In the genomic region with DNA sequence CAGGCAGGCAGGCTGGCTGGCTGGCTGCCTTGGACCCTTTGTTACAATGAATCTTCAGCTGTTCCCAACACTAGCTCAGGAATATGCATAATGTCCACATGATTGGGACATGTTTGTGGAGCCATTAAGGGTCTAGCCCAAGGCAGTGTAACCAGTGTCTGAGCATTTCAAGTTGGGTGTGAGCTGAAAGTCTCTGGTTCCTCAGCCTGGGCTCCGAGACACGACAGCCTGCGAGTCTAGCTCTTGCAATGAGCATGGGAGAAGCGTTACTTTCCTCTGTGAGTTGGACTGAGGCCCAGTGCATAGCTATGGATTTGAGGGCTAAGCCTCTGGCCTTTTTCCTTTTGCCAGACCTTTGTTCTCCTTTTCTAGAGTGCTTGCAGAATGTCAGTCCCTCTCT, we compare ENCODE assay signal across 9 mouse cellular contexts. TPM values are rescaled to one million over a fixed set of nuclear protein-coding genes. Genes with fewer than 3 reads are reported as not detected.
A peak's percentile ranks its signal among the peaks of the same experiment; 100 is the strongest.
DNase-seq lines count a peak whose midpoint lies in the region; ATAC-seq and TF ChIP-seq lines count a peak whose summit lies in the region.
"Had no signal": no experiment of that assay in that cellular context is flagged by ENCODE, and none has a peak within 500 bp of the region (broad histone marks: within the 10 kb centered on the region; RNA-seq: fewer than 3 reads in every experiment).

No protein-coding gene starts in this region.

- peak overlapping the region; percentile 75 for H3K27ac ChIP-seq in heart, embryonic 13.5 days (replicated peaks)
- peak overlapping the region; percentile 35; the same call in 1 of the 2 replicates for H3K27ac ChIP-seq in ES-E14 (ENCODE audit: insufficient read depth, low read depth, low read length, poor library complexity, severe bottlenecking)
- H3K27ac ChIP-seq in forebrain, embryonic 11.5 days (ENCODE audit: low read depth, low read length), result peak overlapping the region; percentile 55
- peak overlapping the region; percentile 73 for H3K27ac ChIP-seq in limb, embryonic 13.5 days
- H3K27ac ChIP-seq: liver, embryonic 14.5 days had no signal

- 15% methylated on average over 4 of the region's 4 CpGs for WGBS in heart, embryonic 13.5 days
- 35% methylated on average over 4 of the region's 4 CpGs for WGBS in forebrain, embryonic 11.5 days
- WGBS in limb, embryonic 13.5 days, result 30% methylated on average over 4 of the region's 4 CpGs

- peaks cover 58% of the 10 kb centered on the region for H3K4me1 ChIP-seq in heart, embryonic 13.5 days
- H3K4me1 ChIP-seq in ES-E14 (ENCODE audit: control insufficient read depth in 2 of 2, insufficient read depth in 2 of 2, low read length in 2 of 2, poor library complexity in 1 of 2), result peaks cover 0 to 18% of the 10 kb centered on the region in 2 experiments; a peak in 2 of 4 replicates
- H3K4me1 ChIP-seq in forebrain, embryonic 11.5 days (replicated peaks; ENCODE audit: control insufficient read depth, insufficient read depth, low read length), result no peaks in the 10 kb centered on the region; the same call in 1 of the 2 replicates
- peaks cover 25% of the 10 kb centered on the region for H3K4me1 ChIP-seq in limb, embryonic 13.5 days

- no peak for ATAC-seq in heart, embryonic 13.5 days (ENCODE audit: extremely low read depth, insufficient number of reproducible peaks, low FRiP score, low TSS enrichment)
- peak; percentile 37; the same call in 1 of the 2 replicates for ATAC-seq in forebrain, embryonic 11.5 days (replicated peaks; ENCODE audit: low FRiP score)
- ATAC-seq in limb, embryonic 13.5 days (ENCODE audit: low FRiP score, low read depth), result peak; percentile 74; the same call in 1 of the 2 replicates
- no peak for ATAC-seq in erythroblast, adult 5-6 weeks (replicated peaks; ENCODE audit: low FRiP score, poor library complexity, severe bottlenecking)

- no peak overlapping the region for H3K4me2 ChIP-seq in heart, embryonic 13.5 days
- H3K4me2 ChIP-seq in forebrain, embryonic 11.5 days (ENCODE audit: low read depth, low read length, severe bottlenecking), result no peak overlapping the region
- no peak overlapping the region; the same call in 1 of the 2 replicates for H3K4me2 ChIP-seq in limb, embryonic 13.5 days (replicated peaks)

- H3K27me3 ChIP-seq in heart, embryonic 13.5 days (replicated peaks), result no peaks in the 10 kb centered on the region
- H3K27me3 ChIP-seq in forebrain, embryonic 11.5 days (ENCODE audit: control insufficient read depth, insufficient read depth, low read length), result no peaks in the 10 kb centered on the region
- no peaks in the 10 kb centered on the region for H3K27me3 ChIP-seq in limb, embryonic 13.5 days

- peak overlapping the region; percentile 44; the same call in 1 of the 2 replicates for H3K9ac ChIP-seq in heart, embryonic 13.5 days
- H3K9ac ChIP-seq in ES-E14 (ENCODE audit: insufficient read depth, low read depth, low read length, poor library complexity, severe bottlenecking), result no peak overlapping the region
- H3K9ac ChIP-seq in forebrain, embryonic 11.5 days (ENCODE audit: low read length), result no peak overlapping the region
- H3K9ac ChIP-seq in limb, embryonic 13.5 days, result 0 out of 2 replicates have a peak overlapping the region, but pooled peaks have one; percentile 19
- H3K9ac ChIP-seq: liver, embryonic 14.5 days had no signal

- no peak for DNase-seq in heart, postnatal 25 days (ENCODE audit: low spot score)
- DNase-seq in ES-E14 (ENCODE audit: low read depth, low spot score), result no peak
- DNase-seq in forebrain, embryonic 11.5 days (ENCODE audit: low spot score), result peak; percentile 56
- DNase-seq in spleen, postnatal 4 days (ENCODE audit: low spot score in 2 of 2), result no peak
- no peak for DNase-seq in thymus, postnatal 36 days

- no peaks in the 10 kb centered on the region for H3K9me3 ChIP-seq in heart, embryonic 13.5 days
- H3K9me3 ChIP-seq in ES-E14 (ENCODE audit: control insufficient read depth, insufficient read depth, low read depth, low read length), result no peaks in the 10 kb centered on the region
- H3K9me3 ChIP-seq in forebrain, embryonic 11.5 days (ENCODE audit: control insufficient read depth, low read length), result no peaks in the 10 kb centered on the region
- no peaks in the 10 kb centered on the region for H3K9me3 ChIP-seq in limb, embryonic 13.5 days

- no peaks in the 10 kb centered on the region for H3K36me3 ChIP-seq in heart, embryonic 13.5 days
- H3K36me3 ChIP-seq in ES-E14 (ENCODE audit: control insufficient read depth, insufficient read depth, low read length, poor library complexity, severe bottlenecking), result no peaks in the 10 kb centered on the region
- no peaks in the 10 kb centered on the region for H3K36me3 ChIP-seq in forebrain, embryonic 11.5 days (ENCODE audit: control insufficient read depth, insufficient read depth, low read length)
- H3K36me3 ChIP-seq in limb, embryonic 13.5 days, result no peaks in the 10 kb centered on the region

- intact Hi-C loops in heart, postnatal 25 days (cut with DNase I), result no loop called here

- H3K4me3 ChIP-seq in heart, embryonic 13.5 days, result no peak overlapping the region
- no peak overlapping the region for H3K4me3 ChIP-seq in ES-E14 (ENCODE audit: insufficient read depth in 1 of 2, low read depth in 1 of 2, low read length in 2 of 2, poor library complexity in 1 of 2, severe bottlenecking in 1 of 2)
- no peak overlapping the region for H3K4me3 ChIP-seq in forebrain, embryonic 11.5 days (ENCODE audit: low read depth, low read length)
- no peak overlapping the region for H3K4me3 ChIP-seq in limb, embryonic 13.5 days

- in situ Hi-C loops in ES-E14 (cut with MboI; ENCODE audit: low sequenced_read_pairs in 2 of 2, unreplicated experiment in 2 of 2), result no loop called here

TF ChIP-seq in ES-E14, 5 proteins besides CTCF, POLR2A, EP300 and RAD21:
- TF ChIP-seq MAFK (IDR thresholded peaks at IDR 0.05; ENCODE audit: insufficient read depth, low read depth, low read length) (no peak), CHD2 (IDR thresholded peaks at IDR 0.05; ENCODE audit: low read depth, low read length) (no peak), HCFC1 (IDR thresholded peaks at IDR 0.05; ENCODE audit: borderline replicate concordance, insufficient read depth, low read length) (no peak), ZC3H11A (IDR thresholded peaks at IDR 0.05; ENCODE audit: borderline replicate concordance, low read depth, low read length) (no peak), ZNF384 (IDR thresholded peaks at IDR 0.05; ENCODE audit: low read depth, low read length) (no peak)

RNA-seq across cellular contexts. Expression of gene Itpr1, which starts 35.6 kb away (rescaled TPM):
- polyA plus RNA-seq in heart, embryonic 13.5 days (2015; fragmentation: Nextera tagmentation; extraction: Ambion mirVana), result 11.1 and 12.1 TPM in 2 replicates
- 10 to 100 TPM; 44.1 to 44.2 TPM for total RNA-seq in heart, postnatal 25 days (2021)
- 52.8 and 87.9 TPM in 2 replicates for total RNA-seq in ES-E14 (2012; rRNA removed)
- polyA plus RNA-seq in forebrain, embryonic 11.5 days (2014; fragmentation: Nextera tagmentation; extraction: Ambion mirVana), result 7.8 and 8.1 TPM in 2 replicates
- polyA plus RNA-seq in limb, embryonic 13.5 days (2015; fragmentation: Nextera tagmentation; extraction: Ambion mirVana), result 9.4 and 10.8 TPM in 2 replicates
- 14.0 and 15.0 TPM in 2 replicates for total RNA-seq in erythroblast, adult 5-6 weeks (2015; ENCODE audit: low replicate concordance)
- 10.1 and 19.4 TPM in 2 replicates for total RNA-seq in erythroblast, adult 5-6 weeks (2017; ENCODE audit: low replicate concordance)

Comparison
In these comparisons a context has a peak if more than half of its experiments do, and no peak if none do; other contexts are left out.
1. ATAC-seq: peak in forebrain, embryonic 11.5 days (single experiment) and limb, embryonic 13.5 days (single experiment); none in heart, embryonic 13.5 days (single experiment) and erythroblast, adult 5-6 weeks (single experiment).
2. H3K9ac ChIP-seq: peak in heart, embryonic 13.5 days (single experiment) and limb, embryonic 13.5 days (single experiment); none in ES-E14 (single experiment) and forebrain, embryonic 11.5 days (single experiment).
3. Peak in every context shown above with its lines, with median percentiles within 50 percentile points of each other: H3K27ac ChIP-seq.